Mouse (Mus musculus): ENCODE measurements around the gene Plekhj1. TPM values are rescaled to one million over a fixed set of nuclear protein-coding genes. Genes with fewer than 3 reads are reported as not detected.

The Plekhj1 gene
- polyA plus RNA-seq, 1 experiment from 2014 or later = 79.6 TPM

GRCm38 (mm10) chr10:80756509-80756908 is 41.9 kb downstream of the Plekhj1 start:
- ATAC-seq (ENCODE audit: extremely low read depth, insufficient number of reproducible peaks, low FRiP score, low TSS enrichment) = no peak
- Histone ChIP-seq H3K4me2 (peak overlapping the region; percentile 98), H3K27ac (replicated peaks) (peak overlapping the region; percentile 87), H3K4me1 (peaks cover 77% of the 10 kb centered on the region), H3K9me3 (no peaks in the 10 kb centered on the region), H3K9ac (peak overlapping the region; percentile 99), H3K27me3 (replicated peaks) (no peaks in the 10 kb centered on the region), H3K4me3 (peak overlapping the region; percentile 96), H3K36me3 (no peaks in the 10 kb centered on the region)
- 54% methylated on average over 2 of the region's 2 CpGs for WGBS

- ATAC-seq (ENCODE audit: extremely low read depth, insufficient number of reproducible peaks, low FRiP score, low TSS enrichment) = no peak
- Histone ChIP-seq H3K36me3 (no peaks in the 10 kb centered on the region), H3K9me3 (no peaks in the 10 kb centered on the region), H3K27me3 (replicated peaks) (no peaks in the 10 kb centered on the region), H3K4me3 (peak overlapping the region; percentile 96), H3K4me1 (peaks cover 77% of the 10 kb centered on the region), H3K27ac (replicated peaks) (peak overlapping the region; percentile 87), H3K9ac (peak overlapping the region; percentile 99), H3K4me2 (peak overlapping the region; percentile 98)
- 17% methylated on average over 3 of the region's 3 CpGs for WGBS
Observed at GRCm38 (mm10) chr10:80756099-80756498, 42.3 kb downstream of the Plekhj1 start.

GRCm38 (mm10) chr10:80755291-80756015 is 43.0 kb downstream of the Plekhj1 start:
- Histone ChIP-seq H3K4me2 (peak overlapping the region; percentile 98), H3K4me1 (peaks cover 76% of the 10 kb centered on the region), H3K9ac (peak overlapping the region; percentile 99), H3K36me3 (no peaks in the 10 kb centered on the region), H3K27ac (replicated peaks) (peak overlapping the region; percentile 87), H3K4me3 (peak overlapping the region; percentile 96), H3K9me3 (no peaks in the 10 kb centered on the region), H3K27me3 (replicated peaks) (no peaks in the 10 kb centered on the region)
- under 1% methylated on average over 56 of the region's 75 CpGs for WGBS
- ATAC-seq (ENCODE audit: extremely low read depth, insufficient number of reproducible peaks, low FRiP score, low TSS enrichment) = no peak

- H3K4me3 ChIP-seq = peak within 1 kb of the TSS; percentile 96
- no peaks in the 10 kb centered on the region for H3K36me3 ChIP-seq
- no peaks in the 10 kb centered on the region for H3K27me3 ChIP-seq (replicated peaks)
- WGBS = under 1% methylated on average over 53 of the region's 57 CpGs
- H3K4me1 ChIP-seq = peaks cover 71% of the 10 kb centered on the region
- peak within 1 kb of the TSS; percentile 98 for H3K4me2 ChIP-seq
- H3K9ac ChIP-seq = peak within 1 kb of the TSS; percentile 99
- peak within 1 kb of the TSS; percentile 87 for H3K27ac ChIP-seq (replicated peaks)
- ATAC-seq (ENCODE audit: extremely low read depth, insufficient number of reproducible peaks, low FRiP score, low TSS enrichment) = peak; percentile 84
- H3K9me3 ChIP-seq = no peaks in the 10 kb centered on the region
Observed at GRCm38 (mm10) chr10:80754594-80755290, 43.7 kb downstream of the Plekhj1 start, which contains the start of gene Dot1l. Dot1l (plus strand) TSS chr10:80755206.

GRCm38 (mm10) chr10:80752079-80752625 is 46.3 kb downstream of the Plekhj1 start:
- peak overlapping the region; percentile 77 for H3K4me2 ChIP-seq
- peaks cover 57% of the 10 kb centered on the region for H3K4me1 ChIP-seq
- peak overlapping the region; percentile 84 for H3K9ac ChIP-seq
- ATAC-seq (ENCODE audit: extremely low read depth, insufficient number of reproducible peaks, low FRiP score, low TSS enrichment) = peak; percentile 51; the same call in 1 of the 2 replicates
- H3K27ac ChIP-seq (replicated peaks) = peak overlapping the region; percentile 99
- H3K9me3 ChIP-seq = no peaks in the 10 kb centered on the region
- H3K27me3 ChIP-seq (replicated peaks) = no peaks in the 10 kb centered on the region
- WGBS = 1% methylated on average over 6 of the region's 6 CpGs
- H3K4me3 ChIP-seq = peak overlapping the region; percentile 51
- no peaks in the 10 kb centered on the region for H3K36me3 ChIP-seq

GRCm38 (mm10) chr10:80751188-80751832 is 47.1 kb downstream of the Plekhj1 start:
- H3K4me2 ChIP-seq = peak overlapping the region; percentile 77
- peaks cover 49% of the 10 kb centered on the region for H3K4me1 ChIP-seq
- H3K27me3 ChIP-seq (replicated peaks) = no peaks in the 10 kb centered on the region
- H3K9me3 ChIP-seq = no peaks in the 10 kb centered on the region
- peak; percentile 37; the same call in 1 of the 2 replicates for ATAC-seq (ENCODE audit: extremely low read depth, insufficient number of reproducible peaks, low FRiP score, low TSS enrichment)
- WGBS = under 1% methylated on average over 16 of the region's 16 CpGs
- peak overlapping the region; percentile 99 for H3K27ac ChIP-seq (replicated peaks)
- no peaks in the 10 kb centered on the region for H3K36me3 ChIP-seq
- H3K9ac ChIP-seq = peak overlapping the region; percentile 84
- H3K4me3 ChIP-seq = peak overlapping the region; percentile 51

- Histone ChIP-seq H3K9me3 (no peaks in the 10 kb centered on the region), H3K4me1 (peaks cover 45% of the 10 kb centered on the region), H3K27me3 (replicated peaks) (no peaks in the 10 kb centered on the region), H3K36me3 (no peaks in the 10 kb centered on the region), H3K27ac (replicated peaks) (no peak overlapping the region), H3K9ac (no peak overlapping the region), H3K4me3 (no peak overlapping the region), H3K4me2 (no peak overlapping the region)
- WGBS = 6% methylated on average over 6 of the region's 6 CpGs
- ATAC-seq (ENCODE audit: extremely low read depth, insufficient number of reproducible peaks, low FRiP score, low TSS enrichment) = no peak
Observed at GRCm38 (mm10) chr10:80748609-80749008, 49.8 kb downstream of the Plekhj1 start.

- H3K27me3 ChIP-seq (replicated peaks) = no peaks in the 10 kb centered on the region
- no peak for ATAC-seq (ENCODE audit: extremely low read depth, insufficient number of reproducible peaks, low FRiP score, low TSS enrichment)
- H3K9ac ChIP-seq = no peak overlapping the region
- no peak overlapping the region for H3K27ac ChIP-seq (replicated peaks)
- peaks cover 46% of the 10 kb centered on the region for H3K4me1 ChIP-seq
- WGBS = 6% methylated on average over 3 of the region's 3 CpGs
- no peaks in the 10 kb centered on the region for H3K36me3 ChIP-seq
- no peak overlapping the region for H3K4me3 ChIP-seq
- no peak overlapping the region for H3K4me2 ChIP-seq
- no peaks in the 10 kb centered on the region for H3K9me3 ChIP-seq
Observed at GRCm38 (mm10) chr10:80747410-80747809, 51.0 kb downstream of the Plekhj1 start.

MicroRNAs encoded within 50 kb of the gene (microRNA counts, 519-probe panel; counts per million panel counts)
- 209 counts per million, percentile 61 among the panel's probes with 10 or more counts for microRNA mmu-miR-1982

Small RNA genes lying within 50 kb of the gene (microRNA-seq; reads per million reads assigned to microRNA genes)
- 3.9 reads per million, percentile 16 among the genes with 10 or more reads in this experiment for gene Mir1982

Other genes starting within 250 kb of the Plekhj1 start
- gene Rexo1, start 237.1 kb downstream of the Plekhj1 start, polyA plus RNA-seq (2015; fragmentation: Nextera tagmentation; extraction: Ambion mirVana) = 15.9 and 17.7 TPM in 2 replicates
- gene Klf16, start 221.3 kb downstream of the Plekhj1 start, polyA plus RNA-seq (2015; fragmentation: Nextera tagmentation; extraction: Ambion mirVana) = 5.1 and 6.2 TPM in 2 replicates
- 81.7 and 85.1 TPM in 2 replicates for gene Abhd17a, start 208.3 kb downstream of the Plekhj1 start, polyA plus RNA-seq (2015; fragmentation: Nextera tagmentation; extraction: Ambion mirVana)
- 65.9 and 70.4 TPM in 2 replicates for gene Scamp4, start 195.8 kb downstream of the Plekhj1 start, polyA plus RNA-seq (2015; fragmentation: Nextera tagmentation; extraction: Ambion mirVana)
- 4.4 and 5.6 TPM in 2 replicates for gene Adat3, start 195.7 kb downstream of the Plekhj1 start, polyA plus RNA-seq (2015; fragmentation: Nextera tagmentation; extraction: Ambion mirVana)
- 1.5 and 1.7 TPM in 2 replicates for gene Gm49322, start 192.6 kb downstream of the Plekhj1 start, polyA plus RNA-seq (2015; fragmentation: Nextera tagmentation; extraction: Ambion mirVana)
- 87.5 and 89.0 TPM in 2 replicates for gene Csnk1g2, start 175.8 kb downstream of the Plekhj1 start, polyA plus RNA-seq (2015; fragmentation: Nextera tagmentation; extraction: Ambion mirVana)
- 50.9 and 53.7 TPM in 2 replicates for gene Btbd2, start 141.6 kb downstream of the Plekhj1 start, polyA plus RNA-seq (2015; fragmentation: Nextera tagmentation; extraction: Ambion mirVana)
- 78.2 and 78.7 TPM in 2 replicates for gene Mknk2, start 120.5 kb downstream of the Plekhj1 start, polyA plus RNA-seq (2015; fragmentation: Nextera tagmentation; extraction: Ambion mirVana)
- 26.0 and 27.2 TPM in 2 replicates for gene Mob3a, start 96.6 kb downstream of the Plekhj1 start, polyA plus RNA-seq (2015; fragmentation: Nextera tagmentation; extraction: Ambion mirVana)
- 12.7 and 13.5 TPM in 2 replicates for gene Izumo4, start 96.4 kb downstream of the Plekhj1 start, polyA plus RNA-seq (2015; fragmentation: Nextera tagmentation; extraction: Ambion mirVana)
- gene Ap3d1, start 56.4 kb downstream of the Plekhj1 start, polyA plus RNA-seq (2015; fragmentation: Nextera tagmentation; extraction: Ambion mirVana) = 44.0 and 46.4 TPM in 2 replicates
- 17.9 and 19.1 TPM in 2 replicates for gene Dot1l, start 43.4 kb downstream of the Plekhj1 start, polyA plus RNA-seq (2015; fragmentation: Nextera tagmentation; extraction: Ambion mirVana)
- gene Sf3a2, start 428 bp downstream of the Plekhj1 start, polyA plus RNA-seq (2015; fragmentation: Nextera tagmentation; extraction: Ambion mirVana) = 46.3 and 53.4 TPM in 2 replicates
- 0.11 TPM in 1 of 2 replicates, not detected in the other for gene Amh, start 6.6 kb upstream of the Plekhj1 start, polyA plus RNA-seq (2015; fragmentation: Nextera tagmentation; extraction: Ambion mirVana)
- gene Jsrp1, start 14.9 kb upstream of the Plekhj1 start, polyA plus RNA-seq (2015; fragmentation: Nextera tagmentation; extraction: Ambion mirVana) = 5.7 and 5.9 TPM in 2 replicates
- gene Oaz1, start 28.0 kb upstream of the Plekhj1 start, polyA plus RNA-seq (2015; fragmentation: Nextera tagmentation; extraction: Ambion mirVana) = 2,053 and 2,109 TPM in 2 replicates
- 0.16 and 0.34 TPM in 2 replicates for gene Lingo3, start 45.4 kb upstream of the Plekhj1 start, polyA plus RNA-seq (2015; fragmentation: Nextera tagmentation; extraction: Ambion mirVana)
- 157 and 171 TPM in 2 replicates for gene Lsm7, start 56.6 kb upstream of the Plekhj1 start, polyA plus RNA-seq (2015; fragmentation: Nextera tagmentation; extraction: Ambion mirVana)
- 27.7 and 28.5 TPM in 2 replicates for gene Sppl2b, start 56.6 kb upstream of the Plekhj1 start, polyA plus RNA-seq (2015; fragmentation: Nextera tagmentation; extraction: Ambion mirVana)
- 0.05 and 0.07 TPM in 2 replicates for gene Tmprss9, start 73.2 kb upstream of the Plekhj1 start, polyA plus RNA-seq (2015; fragmentation: Nextera tagmentation; extraction: Ambion mirVana)
- gene Timm13, start 102.3 kb upstream of the Plekhj1 start, polyA plus RNA-seq (2015; fragmentation: Nextera tagmentation; extraction: Ambion mirVana) = 285 and 314 TPM in 2 replicates
- gene Lmnb2, start 119.6 kb upstream of the Plekhj1 start, polyA plus RNA-seq (2015; fragmentation: Nextera tagmentation; extraction: Ambion mirVana) = 24.8 and 26.7 TPM in 2 replicates
- gene Gadd45b, start 131.4 kb upstream of the Plekhj1 start, polyA plus RNA-seq (2015; fragmentation: Nextera tagmentation; extraction: Ambion mirVana) = 29.2 and 33.9 TPM in 2 replicates
- gene Gng7, start 216.3 kb upstream of the Plekhj1 start, polyA plus RNA-seq (2015; fragmentation: Nextera tagmentation; extraction: Ambion mirVana) = 1.4 TPM in 2 replicates
- gene Diras1, start 227.0 kb upstream of the Plekhj1 start, polyA plus RNA-seq (2015; fragmentation: Nextera tagmentation; extraction: Ambion mirVana) = 0.06 and 0.07 TPM in 2 replicates
- 8.0 and 8.2 TPM in 2 replicates for gene Slc39a3, start 238.8 kb upstream of the Plekhj1 start, polyA plus RNA-seq (2015; fragmentation: Nextera tagmentation; extraction: Ambion mirVana)

Measured in heart, embryonic 13.5 days (tissue).